Mouse (Mus musculus) layer of hippocampus, adult 18-20 months (tissue): ENCODE measurements around the gene Atp6v0b. TPM values are rescaled to one million over a fixed set of nuclear protein-coding genes. Genes with fewer than 3 reads are reported as not detected.

Experiments used
- DNase-seq, 2 experiments: peaks; one replicate each; pipeline ENCODE4 v3.0.0; 2022; ENCODE audit warnings: low spot score in 2 of 2
- total RNA-seq, 2 experiments: library from RNA; stranded (reverse); gene quantifications; 2 replicates each; pipeline ENCODE4 v1.2.3; 2021

Atp6v0b gene
- total RNA-seq, 2 experiments from 2014 or later: 398 to 399 TPM

- DNase-seq: no peak
Measured at GRCm38 (mm10) chr4:117873615-117874014, 13.5 kb downstream of the Atp6v0b start.

- no peak for DNase-seq
Measured at GRCm38 (mm10) chr4:117872471-117872886, 14.7 kb downstream of the Atp6v0b start, which contains the start of gene Ccdc24. Gene Ccdc24 (minus strand): TSS chr4:117872557.

GRCm38 (mm10) chr4:117871787-117872186 is 15.3 kb downstream of the Atp6v0b start:
- DNase-seq: no peak

- DNase-seq: no peak
Measured at GRCm38 (mm10) chr4:117870437-117870836, 16.7 kb downstream of the Atp6v0b start.

GRCm38 (mm10) chr4:117869317-117869716 is 17.8 kb downstream of the Atp6v0b start:
- no peak for DNase-seq

GRCm38 (mm10) chr4:117867823-117868222 is 19.3 kb downstream of the Atp6v0b start:
- DNase-seq: peak in 1 of 2 experiments; percentile 46

GRCm38 (mm10) chr4:117867000-117867399 is 20.1 kb downstream of the Atp6v0b start:
- DNase-seq: no peak

- peak in 1 of 2 experiments; percentile 43 for DNase-seq
Measured at GRCm38 (mm10) chr4:117866083-117866482, 21.1 kb downstream of the Atp6v0b start.

- peak; percentile 66 to 74 for DNase-seq
Measured at GRCm38 (mm10) chr4:117862823-117863222, 24.3 kb downstream of the Atp6v0b start.

- no peak for DNase-seq
Measured at GRCm38 (mm10) chr4:117860570-117860969, 26.6 kb downstream of the Atp6v0b start.

- peak; percentile 52 to 71 for DNase-seq
Measured at GRCm38 (mm10) chr4:117858794-117859193, 28.3 kb downstream of the Atp6v0b start.

- DNase-seq: peak in 1 of 2 experiments; percentile 45
Measured at GRCm38 (mm10) chr4:117855146-117855545, 32.0 kb downstream of the Atp6v0b start.

- no peak for DNase-seq
Measured at GRCm38 (mm10) chr4:117852152-117852868, 34.8 kb downstream of the Atp6v0b start.

- DNase-seq: no peak
Measured at GRCm38 (mm10) chr4:117850871-117851270, 36.3 kb downstream of the Atp6v0b start.

GRCm38 (mm10) chr4:117850176-117850575 is 37.0 kb downstream of the Atp6v0b start:
- no peak for DNase-seq

- DNase-seq: no peak
Measured at GRCm38 (mm10) chr4:117849506-117849905, 37.6 kb downstream of the Atp6v0b start.

- DNase-seq: no peak
Measured at GRCm38 (mm10) chr4:117849063-117849462, 38.1 kb downstream of the Atp6v0b start.

- DNase-seq: peak in 1 of 2 experiments; percentile 46
Measured at GRCm38 (mm10) chr4:117847011-117847410, 40.1 kb downstream of the Atp6v0b start.

- no peak for DNase-seq
Measured at GRCm38 (mm10) chr4:117846261-117846660, 40.9 kb downstream of the Atp6v0b start.

- DNase-seq: no peak
Measured at GRCm38 (mm10) chr4:117845316-117845715, 41.8 kb downstream of the Atp6v0b start.

- no peak for DNase-seq
Measured at GRCm38 (mm10) chr4:117844467-117844866, 42.7 kb downstream of the Atp6v0b start.

GRCm38 (mm10) chr4:117843101-117843500 is 44.0 kb downstream of the Atp6v0b start:
- no peak for DNase-seq

- no peak for DNase-seq
Measured at GRCm38 (mm10) chr4:117841566-117841965, 45.6 kb downstream of the Atp6v0b start.
